In the genomic region with DNA sequence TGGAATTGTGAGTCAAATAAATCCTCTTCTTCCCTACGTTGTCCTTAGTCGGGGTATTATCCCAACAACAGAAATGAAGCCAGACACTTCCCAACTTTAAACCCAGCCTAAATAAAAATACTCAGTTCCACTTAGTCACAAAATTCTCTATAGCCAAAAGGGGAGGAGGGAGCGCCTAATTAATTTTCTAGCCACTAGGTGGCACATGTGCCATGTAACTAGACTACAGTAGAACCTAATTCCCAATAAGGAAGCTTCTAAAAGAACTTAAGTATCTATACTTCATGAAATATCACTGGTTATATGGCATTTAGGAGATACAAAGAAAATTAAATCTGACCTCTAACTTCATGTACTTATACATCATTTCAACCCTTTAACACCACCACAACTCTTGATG, we compare ENCODE assay signal across 9 mouse cellular contexts.
DNase-seq lines count a peak whose midpoint lies in the region; ATAC-seq lines count a peak whose summit lies in the region.
"Had no signal": no experiment of that assay in that cellular context is flagged by ENCODE, and none has a peak within 500 bp of the region (broad histone marks: within the 10 kb centered on the region; RNA-seq: fewer than 3 reads in every experiment).

No protein-coding gene starts in this region.

- H3K4me3 ChIP-seq in hindbrain, embryonic 10.5 days, result no peak overlapping the region
- H3K4me3 ChIP-seq in hindbrain, embryonic 13.5 days, result no peak overlapping the region
- H3K4me3 ChIP-seq: myocyte had no signal

- no peak overlapping the region for H3K27ac ChIP-seq in hindbrain, embryonic 10.5 days
- H3K27ac ChIP-seq in hindbrain, embryonic 13.5 days, result no peak overlapping the region

- WGBS in hindbrain, embryonic 10.5 days, result 35% methylated on average over 3 of the region's 3 CpGs
- WGBS in hindbrain, embryonic 13.5 days, result 43% methylated on average over 3 of the region's 3 CpGs

- no peaks in the 10 kb centered on the region for H3K4me1 ChIP-seq in hindbrain, embryonic 10.5 days (replicated peaks)
- H3K4me1 ChIP-seq in hindbrain, embryonic 13.5 days (replicated peaks), result no peaks in the 10 kb centered on the region

- no peak for ATAC-seq in hindbrain, embryonic 13.5 days (ENCODE audit: low FRiP score)
- peak; percentile 88 for ATAC-seq in megakaryocyte progenitor cell, adult 5-6 weeks (replicated peaks; ENCODE audit: poor library complexity)

- H3K27me3 ChIP-seq in hindbrain, embryonic 10.5 days (ENCODE audit: insufficient read depth, poor library complexity, severe bottlenecking), result no peaks in the 10 kb centered on the region
- H3K27me3 ChIP-seq in hindbrain, embryonic 13.5 days, result no peaks in the 10 kb centered on the region

- no peak overlapping the region for H3K4me2 ChIP-seq in hindbrain, embryonic 13.5 days

- no peak overlapping the region for H3K9ac ChIP-seq in hindbrain, embryonic 13.5 days

- no peaks in the 10 kb centered on the region for H3K9me3 ChIP-seq in hindbrain, embryonic 10.5 days
- no peaks in the 10 kb centered on the region for H3K9me3 ChIP-seq in hindbrain, embryonic 13.5 days

- DNase-seq in hindbrain, embryonic 10.5 days (ENCODE audit: low spot score), result peak; percentile 12
- peak; percentile 45 for DNase-seq in Muller cell, postnatal 12 days (ENCODE audit: inconsistent ontology term)
- DNase-seq in cerebellum, postnatal 25 days, result peak; percentile 69 to 82
- peak; percentile 16 to 70 for DNase-seq in heart, adult 9 months (ENCODE audit: low spot score in 2 of 2)
- DNase-seq in layer of hippocampus, postnatal 10 days (ENCODE audit: low spot score in 2 of 2), result peak; percentile 70 to 74
- peak; percentile 52 to 59 for DNase-seq in spleen, postnatal 36 days (ENCODE audit: low spot score in 2 of 2)

- H3K36me3 ChIP-seq in hindbrain, embryonic 10.5 days, result no peaks in the 10 kb centered on the region
- no peaks in the 10 kb centered on the region for H3K36me3 ChIP-seq in hindbrain, embryonic 13.5 days

Comparison
In these comparisons a context has a peak if more than half of its experiments do, and no peak if none do; other contexts are left out.
1. DNase-seq: peak in every context shown above with its lines; median percentile 76 in cerebellum, postnatal 25 days; 72 in layer of hippocampus, postnatal 10 days; 56 in spleen, postnatal 36 days; 45 in Muller cell, postnatal 12 days; 43 in heart, adult 9 months; 12 in hindbrain, embryonic 10.5 days.